Mouse (Mus musculus) intestine, postnatal 0 days (tissue): ENCODE data around the gene Phgdh. TPM values are rescaled to one million over a fixed set of nuclear protein-coding genes. Genes with fewer than 3 reads are reported as not detected.

Source experiments
- ATAC-seq: fragments of 200-750 bp; cut with Nextera tagmentation; 2 replicates; pipeline ENCODE4 v1.8.0; 2017; ENCODE audit warnings: mild to moderate bottlenecking, moderate TSS enrichment, moderate library complexity
- H3K27ac ChIP-seq: fragments of 300-500 bp; sonication (generic); 2 replicates; pipeline ENCODE4 v1.5.1; 2014; ENCODE audit warnings: mild to moderate bottlenecking, low read depth, low read length, moderate library complexity
- H3K27me3 ChIP-seq: fragments of 300-500 bp; sonication (generic); replicated peaks from 2 replicates; pipeline ENCODE4 v1.6.1; 2014; ENCODE audit warnings: low read length, mixed read lengths; ENCODE audit not compliant: control insufficient read depth, insufficient read depth
- H3K36me3 ChIP-seq: fragments of 300-500 bp; sonication (generic); 2 replicates; pipeline ENCODE4 v1.6.1; 2014; ENCODE audit warnings: mild to moderate bottlenecking, moderate library complexity; ENCODE audit not compliant: control insufficient read depth, insufficient read depth
- H3K4me1 ChIP-seq: fragments of 300-500 bp; sonication (generic); replicated peaks from 2 replicates; pipeline ENCODE4 v1.6.1; 2014; ENCODE audit warnings: antibody characterized with exemption, low read length, mixed read lengths; ENCODE audit not compliant: control insufficient read depth, insufficient read depth
- H3K4me2 ChIP-seq: fragments of 300-500 bp; sonication (generic); replicated peaks from 2 replicates; pipeline ENCODE4 v1.6.1; 2014; ENCODE audit warnings: low read depth, mild to moderate bottlenecking, moderate library complexity
- H3K4me3 ChIP-seq: fragments of 300-500 bp; sonication (generic); 2 replicates; pipeline ENCODE4 v1.5.1; 2014; ENCODE audit warnings: low read depth, low read length
- H3K9ac ChIP-seq: fragments of 300-500 bp; sonication (generic); 2 replicates; pipeline ENCODE4 v1.6.1; 2014; ENCODE audit warnings: mild to moderate bottlenecking, low read depth, low read length
- H3K9me3 ChIP-seq: fragments of 300-500 bp; sonication (generic); 2 replicates; pipeline ENCODE4 v1.6.1; 2016; ENCODE audit warnings: mixed run types; ENCODE audit not compliant: control insufficient read depth
- CTCF ChIP-seq: sonication (generic); IDR thresholded peaks from 2 replicates; pipeline ENCODE4 v1.5.1; 2016; ENCODE audit warnings: low read depth, mild to moderate bottlenecking, control low read depth, antibody characterized with exemption, moderate library complexity
- WGBS: fragments of 180-500 bp; shearing (Covaris S2); extraction: QIAGEN DNeasy Blood & Tissue Kit; methylation state at CpG from one replicate; pipeline ENCODE4 v1.1.7; 2014; 5-methylcytosine and 5-hydroxymethylcytosine counted together
- polyA plus RNA-seq: library from polyadenylated mRNA; unstranded; fragments of >200 nt; fragmentation: Nextera tagmentation; extraction: Ambion mirVana; gene quantifications from 2 replicates; pipeline ENCODE4 v1.2.1, GENCODE M21; 2015

The Phgdh gene
- polyA plus RNA-seq, 1 experiment from 2014 or later, result 89.9 TPM

DNA sequence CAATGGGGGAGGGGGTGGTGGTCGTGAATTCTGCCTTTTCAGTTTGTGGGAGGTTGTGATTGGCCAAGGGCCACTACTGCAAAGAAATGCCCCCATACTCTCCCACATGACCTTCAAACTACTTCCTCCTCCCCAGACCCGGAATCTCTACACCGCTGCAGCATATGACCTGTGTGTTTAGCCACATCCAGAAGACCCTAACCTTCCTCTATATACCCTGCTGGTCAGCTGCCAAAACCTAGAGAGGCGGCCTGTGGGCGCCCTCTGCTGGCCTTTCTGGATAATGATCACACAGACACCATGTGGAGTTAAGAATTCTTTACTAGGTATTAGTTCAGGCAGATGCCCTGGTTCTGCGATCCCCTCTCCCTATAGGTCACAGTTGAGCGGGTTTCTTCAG lies 26.9 kb downstream of the Phgdh start:
- 29% methylated on average over 6 of the region's 7 CpGs for WGBS
- peak; percentile 17; the same call in 1 of the 2 replicates for ATAC-seq
- H3K4me3 ChIP-seq, result no peak overlapping the region
- peaks cover 19% of the 10 kb centered on the region for H3K36me3 ChIP-seq
- no peaks in the 10 kb centered on the region for H3K4me1 ChIP-seq
- TF ChIP-seq CTCF, result peak; percentile 79
- H3K4me2 ChIP-seq, result no peak overlapping the region
- H3K27me3 ChIP-seq, result no peaks in the 10 kb centered on the region
- no peak overlapping the region for H3K27ac ChIP-seq
- no peak overlapping the region for H3K9ac ChIP-seq
- no peaks in the 10 kb centered on the region for H3K9me3 ChIP-seq

DNA sequence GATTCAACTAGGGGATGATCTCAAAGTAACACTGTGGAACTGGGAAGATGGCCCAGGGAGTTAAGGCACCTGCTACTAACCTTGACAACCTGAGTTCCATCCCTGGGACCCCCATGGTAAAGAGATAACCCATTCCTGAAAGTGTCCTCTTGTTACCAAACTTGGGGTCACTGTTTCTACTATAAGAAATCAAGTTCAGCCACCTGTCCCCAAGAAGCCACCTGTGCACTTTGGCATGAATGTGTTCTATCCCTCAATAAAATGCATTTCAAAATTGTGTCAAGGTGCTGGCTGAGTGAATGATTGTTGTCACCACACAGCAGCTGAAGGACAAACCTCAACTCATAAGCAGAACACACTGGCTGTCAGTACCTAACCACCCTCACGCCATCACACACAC lies 29.3 kb downstream of the Phgdh start:
- 80% methylated on average over 1 of the region's 1 CpGs for WGBS
- no peak overlapping the region for H3K9ac ChIP-seq

DNA sequence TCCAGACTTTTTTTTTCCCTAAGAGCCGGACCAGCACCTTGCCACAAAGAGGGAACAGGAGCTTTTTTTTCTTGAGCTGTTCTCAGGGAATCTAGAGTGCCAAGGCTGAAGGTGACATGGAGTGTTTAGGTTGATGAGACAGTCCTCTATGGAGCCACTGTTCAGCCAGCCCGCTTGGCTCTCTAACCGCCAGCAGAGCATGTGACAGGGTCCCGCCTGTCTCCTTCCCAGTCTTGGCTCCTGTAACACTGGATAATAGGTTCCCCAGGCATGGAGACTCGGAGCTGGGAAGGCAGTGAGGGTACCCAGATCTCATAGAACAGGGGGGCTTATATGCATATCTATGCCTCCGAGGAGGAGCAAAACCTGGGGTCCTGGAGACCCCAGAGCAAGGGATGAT lies 31.2 kb downstream of the Phgdh start:
- no peaks in the 10 kb centered on the region for H3K4me1 ChIP-seq
- no peaks in the 10 kb centered on the region for H3K9me3 ChIP-seq
- ATAC-seq, result no peak
- H3K27ac ChIP-seq, result no peak overlapping the region
- peaks cover 22% of the 10 kb centered on the region for H3K36me3 ChIP-seq
- H3K27me3 ChIP-seq, result no peaks in the 10 kb centered on the region
- no peak overlapping the region for H3K4me3 ChIP-seq
- H3K9ac ChIP-seq, result no peak overlapping the region
- H3K4me2 ChIP-seq, result no peak overlapping the region
- no peak for TF ChIP-seq CTCF
- WGBS, result 87% methylated on average over 6 of the region's 6 CpGs

More for the DNA sequence above, 29.3 kb downstream of the Phgdh start:
- ATAC-seq, result no peak
- no peaks in the 10 kb centered on the region for H3K27me3 ChIP-seq
- H3K9me3 ChIP-seq, result no peaks in the 10 kb centered on the region
- no peak overlapping the region for H3K4me3 ChIP-seq
- H3K27ac ChIP-seq, result no peak overlapping the region
- TF ChIP-seq CTCF, result no peak
- H3K36me3 ChIP-seq, result peaks cover 22% of the 10 kb centered on the region
- no peak overlapping the region for H3K4me2 ChIP-seq
- H3K4me1 ChIP-seq, result no peaks in the 10 kb centered on the region

- Histone ChIP-seq H3K9ac (no peak overlapping the region), H3K4me3 (no peak overlapping the region), H3K9me3 (no peaks in the 10 kb centered on the region), H3K27ac (no peak overlapping the region), H3K27me3 (no peaks in the 10 kb centered on the region), H3K4me2 (no peak overlapping the region), H3K36me3 (peaks cover 61% of the 10 kb centered on the region), H3K4me1 (no peaks in the 10 kb centered on the region)
- TF ChIP-seq CTCF, result no peak
- ATAC-seq, result no peak
- WGBS, result 88% methylated on average over 3 of the region's 3 CpGs
Observed at GRCm38 (mm10) chr3:98301761-98302160, 38.0 kb downstream of the Phgdh start.

- H3K36me3 ChIP-seq, result peaks cover 72% of the 10 kb centered on the region
- no peak overlapping the region for H3K4me3 ChIP-seq
- H3K4me2 ChIP-seq, result no peak overlapping the region
- no peak overlapping the region for H3K27ac ChIP-seq
- H3K9me3 ChIP-seq, result no peaks in the 10 kb centered on the region
- 84% methylated on average over 4 of the region's 4 CpGs for WGBS
- no peak for ATAC-seq
- no peaks in the 10 kb centered on the region for H3K27me3 ChIP-seq
- H3K4me1 ChIP-seq, result no peaks in the 10 kb centered on the region
- no peak overlapping the region for H3K9ac ChIP-seq
- no peak for TF ChIP-seq CTCF
Observed at GRCm38 (mm10) chr3:98300266-98300665, 39.5 kb downstream of the Phgdh start.

- Histone ChIP-seq H3K27me3 (no peaks in the 10 kb centered on the region), H3K9me3 (no peaks in the 10 kb centered on the region), H3K9ac (no peak overlapping the region), H3K4me1 (no peaks in the 10 kb centered on the region), H3K4me3 (no peak overlapping the region), H3K4me2 (no peak overlapping the region), H3K27ac (no peak overlapping the region), H3K36me3 (peaks cover 76% of the 10 kb centered on the region)
- WGBS, result 94% methylated on average over 1 of the region's 1 CpGs
- no peak for ATAC-seq
- TF ChIP-seq CTCF, result no peak
Observed at GRCm38 (mm10) chr3:98299391-98300100, 40.2 kb downstream of the Phgdh start.
